Mouse (Mus musculus): Measurements from ENCODE around the gene 9330161L09Rik.

DNA sequence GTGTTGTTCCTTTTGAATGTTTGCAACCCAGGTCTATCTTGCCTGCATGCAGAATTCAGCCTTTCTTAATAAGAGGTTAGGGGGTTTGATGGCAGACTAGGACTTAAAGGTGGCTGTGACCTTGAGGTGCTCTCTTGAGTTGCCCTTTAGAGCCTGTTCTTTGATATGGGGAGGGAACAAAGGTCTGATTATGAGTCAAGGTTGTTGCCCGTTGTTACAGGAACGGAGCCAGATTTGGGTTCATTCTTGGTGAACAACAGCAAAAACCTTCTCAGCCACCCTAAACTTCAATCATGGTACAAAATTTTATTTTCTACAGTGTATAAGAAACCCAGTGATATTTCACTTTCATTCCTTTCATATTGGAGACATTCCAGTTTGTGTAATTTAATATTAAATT is 25.8 kb upstream of the 9330161L09Rik start:
- TF ChIP-seq POLR2A (IDR thresholded peaks at IDR 0.05; ENCODE audit: borderline replicate concordance, insufficient read depth, low read length) (no peak), CTCF (IDR thresholded peaks at IDR 0.05; ENCODE audit: borderline replicate concordance, insufficient read depth, low read depth, low read length) (no peak)

Data from cerebellum, adult 2 months (tissue).